Mouse (Mus musculus): Measurements from ENCODE around the gene Hspbap1.

DNA sequence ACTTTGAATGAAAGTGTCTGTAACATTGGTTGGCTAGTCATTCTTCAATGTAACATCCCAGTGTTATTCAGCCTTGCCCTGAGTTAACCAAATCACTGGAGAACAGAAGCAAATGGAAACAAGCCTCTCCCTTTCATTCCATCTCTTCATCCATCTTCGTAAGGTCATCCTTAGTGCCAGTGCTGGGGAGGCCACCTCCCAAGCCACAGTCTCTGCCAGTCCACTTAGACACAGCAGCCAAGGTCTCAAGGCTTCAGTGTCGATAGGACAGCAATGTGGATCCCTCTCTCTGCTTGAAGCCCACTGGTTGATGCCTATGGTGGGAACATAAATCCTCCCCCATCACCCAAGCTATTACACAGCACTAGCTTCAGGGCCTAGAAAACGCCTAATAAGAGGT is 62.8 kb downstream of the Hspbap1 start:
- TF ChIP-seq CTCF (IDR thresholded peaks at IDR 0.05; ENCODE audit: control insufficient read depth, insufficient read depth, insufficient replicate concordance, low read depth, low read length): no peak
- TF ChIP-seq POLR2A (IDR thresholded peaks at IDR 0.05; ENCODE audit: control insufficient read depth, low read depth, low read length): no peak
